ENCODE assay signal across 8 mouse cellular contexts in genomic region chr7:120842345-120843036, GRCm38 (mm10). TPM values are rescaled to one million over a fixed set of nuclear protein-coding genes. Genes with fewer than 3 reads are reported as not detected.
DNase-seq lines count a peak whose midpoint lies in the region; ATAC-seq and TF ChIP-seq lines count a peak whose summit lies in the region.

Gene Eef2k (plus strand): TSS chr7:120842831.

- no peaks in the 10 kb centered on the region for H3K27me3 ChIP-seq in embryonic facial prominence, embryonic 15.5 days
- no peaks in the 10 kb centered on the region for H3K27me3 ChIP-seq in limb, embryonic 15.5 days
- H3K27me3 ChIP-seq in midbrain, postnatal 0 days (ENCODE audit: insufficient read depth, low read length), result no peaks in the 10 kb centered on the region
- H3K27me3 ChIP-seq in stomach, embryonic 14.5 days (ENCODE audit: control insufficient read depth, insufficient read depth, low read length), result no peaks in the 10 kb centered on the region

- H3K4me1 ChIP-seq in bone marrow macrophage, adult 2 months (ENCODE audit: control insufficient read depth, insufficient read depth, low read length), result peaks cover 12% of the 10 kb centered on the region
- peaks cover 30% of the 10 kb centered on the region for H3K4me1 ChIP-seq in embryonic facial prominence, embryonic 15.5 days
- peaks cover 22% of the 10 kb centered on the region for H3K4me1 ChIP-seq in limb, embryonic 15.5 days
- H3K4me1 ChIP-seq in midbrain, postnatal 0 days (ENCODE audit: insufficient read depth, low read length), result peaks cover 5% of the 10 kb centered on the region; the same call in 1 of the 2 replicates
- H3K4me1 ChIP-seq in stomach, embryonic 14.5 days (ENCODE audit: control insufficient read depth, insufficient read depth, low read length), result peaks cover 13% of the 10 kb centered on the region; the same call in 1 of the 2 replicates

- 3% methylated on average over 35 of the region's 35 CpGs for whole genome bisulfite sequencing in embryonic facial prominence, embryonic 15.5 days
- 3% methylated on average over 35 of the region's 35 CpGs for WGBS in limb, embryonic 15.5 days
- 5% methylated on average over 28 of the region's 35 CpGs for WGBS in midbrain, postnatal 0 days
- 3% methylated on average over 34 of the region's 35 CpGs for WGBS in stomach, embryonic 14.5 days

- H3K4me2 ChIP-seq in embryonic facial prominence, embryonic 15.5 days (replicated peaks), result peak within 1 kb of the TSS; percentile 75
- H3K4me2 ChIP-seq in limb, embryonic 15.5 days, result peak within 1 kb of the TSS; percentile 74
- H3K4me2 ChIP-seq in midbrain, postnatal 0 days (ENCODE audit: low read depth, low read length, poor library complexity, severe bottlenecking), result peak within 1 kb of the TSS; percentile 76
- peak within 1 kb of the TSS; percentile 91 for H3K4me2 ChIP-seq in stomach, embryonic 14.5 days (replicated peaks; ENCODE audit: low read depth, low read length)

- TF ChIP-seq CTCF in bone marrow macrophage, adult 2 months (IDR thresholded peaks at IDR 0.05; ENCODE audit: low read depth, low read length), result no peak
- peak; percentile 39 for TF ChIP-seq CTCF in midbrain, postnatal 0 days (IDR thresholded peaks at IDR 0.05)

- peak within 1 kb of the TSS; percentile 65 for H3K4me3 ChIP-seq in bone marrow macrophage, adult 2 months (ENCODE audit: insufficient read depth, low read length)
- peak within 1 kb of the TSS; percentile 84 for H3K4me3 ChIP-seq in embryonic facial prominence, embryonic 15.5 days (replicated peaks)
- peak within 1 kb of the TSS; percentile 83 for H3K4me3 ChIP-seq in limb, embryonic 15.5 days
- peak within 1 kb of the TSS; percentile 87 for H3K4me3 ChIP-seq in midbrain, postnatal 0 days (ENCODE audit: low read depth, low read length)
- H3K4me3 ChIP-seq in stomach, embryonic 14.5 days (ENCODE audit: low read depth, low read length), result peak within 1 kb of the TSS; percentile 67

- DNase-seq in CD4-positive, CD25-positive, alpha-beta regulatory T cell, adult 2 months (ENCODE audit: low read depth, low spot score), result peak; percentile 89
- DNase-seq in heart, adult 8-10 months (ENCODE audit: low spot score), result peak; percentile 89
- peak; percentile 89 for DNase-seq in kidney, adult 9 months
- peak; percentile 86 for DNase-seq in midbrain, postnatal 0 days (ENCODE audit: low spot score)

- no peak for TF ChIP-seq POLR2A in bone marrow macrophage, adult 2 months (IDR thresholded peaks at IDR 0.05; ENCODE audit: borderline replicate concordance, low read depth, low read length)

- ATAC-seq in embryonic facial prominence, embryonic 15.5 days (ENCODE audit: insufficient number of reproducible peaks, low FRiP score, low TSS enrichment, low read depth), result peak; percentile 95
- ATAC-seq in limb, embryonic 15.5 days (ENCODE audit: insufficient number of reproducible peaks, low FRiP score, low TSS enrichment, low read depth), result peak; percentile 93
- peak; percentile 91 for ATAC-seq in midbrain, postnatal 0 days (ENCODE audit: low FRiP score)
- ATAC-seq in stomach, embryonic 14.5 days (ENCODE audit: insufficient number of reproducible peaks, insufficient read depth, low FRiP score, low read depth), result peak; percentile 94

- 0 out of 2 replicates have a peak, but pooled peaks cover 3% of the 10 kb centered on the region for H3K36me3 ChIP-seq in embryonic facial prominence, embryonic 15.5 days
- H3K36me3 ChIP-seq in limb, embryonic 15.5 days, result peaks cover 9% of the 10 kb centered on the region
- H3K36me3 ChIP-seq in midbrain, postnatal 0 days (ENCODE audit: insufficient read depth, low read length), result no peaks in the 10 kb centered on the region
- H3K36me3 ChIP-seq in stomach, embryonic 14.5 days (ENCODE audit: control insufficient read depth, insufficient read depth, low read length), result no peaks in the 10 kb centered on the region

- H3K27ac ChIP-seq in bone marrow macrophage, adult 2 months (ENCODE audit: insufficient read depth, low read depth, low read length), result peak within 1 kb of the TSS; percentile 47
- peak within 1 kb of the TSS; percentile 99 for H3K27ac ChIP-seq in embryonic facial prominence, embryonic 15.5 days (replicated peaks)
- H3K27ac ChIP-seq in limb, embryonic 15.5 days, result peak within 1 kb of the TSS; percentile 99
- H3K27ac ChIP-seq in midbrain, postnatal 0 days (ENCODE audit: low read depth, low read length), result peak within 1 kb of the TSS; percentile 96
- H3K27ac ChIP-seq in stomach, embryonic 14.5 days (ENCODE audit: low read length), result peak within 1 kb of the TSS; percentile 96

- peak within 1 kb of the TSS; percentile 84 for H3K9ac ChIP-seq in embryonic facial prominence, embryonic 15.5 days
- H3K9ac ChIP-seq in limb, embryonic 15.5 days, result peak within 1 kb of the TSS; percentile 86
- H3K9ac ChIP-seq in midbrain, postnatal 0 days (replicated peaks; ENCODE audit: low read length, poor library complexity, severe bottlenecking), result peak within 1 kb of the TSS; percentile 95
- H3K9ac ChIP-seq in stomach, embryonic 14.5 days (replicated peaks; ENCODE audit: low read depth, low read length), result peak within 1 kb of the TSS; percentile 60

- H3K9me3 ChIP-seq in embryonic facial prominence, embryonic 15.5 days (replicated peaks), result no peaks in the 10 kb centered on the region
- H3K9me3 ChIP-seq in limb, embryonic 15.5 days, result no peaks in the 10 kb centered on the region
- no peaks in the 10 kb centered on the region for H3K9me3 ChIP-seq in midbrain, postnatal 0 days (ENCODE audit: low read length)
- no peaks in the 10 kb centered on the region for H3K9me3 ChIP-seq in stomach, embryonic 14.5 days (ENCODE audit: control insufficient read depth, low read depth, low read length)

RNA-seq across cellular contexts. Expression of gene Eef2k, which starts in this region (rescaled TPM):
- 10.4 and 15.1 TPM in 2 replicates for polyA plus RNA-seq in bone marrow macrophage, adult 2 months (2012; ENCODE audit: insufficient read depth, insufficient read length, missing spikeins)
- polyA plus RNA-seq in embryonic facial prominence, embryonic 15.5 days (2015; fragmentation: Nextera tagmentation; extraction: Ambion mirVana), result 65.2 and 75.4 TPM in 2 replicates
- 10 to 100 TPM; 23.0 to 42.1 (median 30.7) TPM for total RNA-seq in heart, adult 8-10 months (2022)
- polyA plus RNA-seq in limb, embryonic 15.5 days (2015; fragmentation: Nextera tagmentation; extraction: Ambion mirVana), result 83.7 and 87.9 TPM in 2 replicates
- 29.4 and 42.0 TPM in 2 replicates for total RNA-seq in midbrain, postnatal 0 days (2014; rRNA removed)
- 30.7 and 31.1 TPM in 2 replicates for polyA plus RNA-seq in midbrain, postnatal 0 days (2015; fragmentation: Nextera tagmentation; extraction: Ambion mirVana)
- polyA plus RNA-seq in stomach, embryonic 14.5 days (2014; fragmentation: Nextera tagmentation; extraction: Ambion mirVana), result 21.1 and 23.0 TPM in 2 replicates

Comparison
In these comparisons a context has a peak if more than half of its experiments do, and no peak if none do; other contexts are left out.
1. Peak in every context shown above with its lines: DNase-seq, ATAC-seq, H3K4me3 ChIP-seq and H3K27ac ChIP-seq.
2. H3K27ac ChIP-seq: peak in every context shown above with its lines; median percentile 99 in embryonic facial prominence, embryonic 15.5 days; 99 in limb, embryonic 15.5 days; 96 in midbrain, postnatal 0 days; 96 in stomach, embryonic 14.5 days; 47 in bone marrow macrophage, adult 2 months.